ENCODE assay signal across 10 mouse cellular contexts in genomic region chrX:7315115-7315514, GRCm38 (mm10). TPM values are rescaled to one million over a fixed set of nuclear protein-coding genes. Genes with fewer than 3 reads are reported as not detected.
DNase-seq lines count a peak whose midpoint lies in the region; ATAC-seq and TF ChIP-seq lines count a peak whose summit lies in the region.
"Had no signal": no experiment of that assay in that cellular context is flagged by ENCODE, and none has a peak within 500 bp of the region (broad histone marks: within the 10 kb centered on the region; RNA-seq: fewer than 3 reads in every experiment).

No protein-coding gene starts in this region.

- no peak overlapping the region for H3K4me2 ChIP-seq in hindbrain, embryonic 14.5 days (replicated peaks)
- H3K4me2 ChIP-seq in embryonic facial prominence, embryonic 14.5 days (ENCODE audit: low read depth, low read length): peak overlapping the region; percentile 51
- no peak overlapping the region for H3K4me2 ChIP-seq in hindbrain, postnatal 0 days (ENCODE audit: low read depth, low read length)
- peak overlapping the region; percentile 7; the same call in 1 of the 2 replicates for H3K4me2 ChIP-seq in neural tube, embryonic 13.5 days
- no peak overlapping the region for H3K4me2 ChIP-seq in midbrain, embryonic 13.5 days (replicated peaks)

- no peak overlapping the region for H3K9ac ChIP-seq in hindbrain, embryonic 14.5 days
- 0 out of 2 replicates have a peak overlapping the region, but pooled peaks have one; percentile 19 for H3K9ac ChIP-seq in embryonic facial prominence, embryonic 14.5 days (ENCODE audit: low read depth, low read length)
- no peak overlapping the region for H3K9ac ChIP-seq in hindbrain, postnatal 0 days (replicated peaks; ENCODE audit: low read length)
- no peak overlapping the region for H3K9ac ChIP-seq in neural tube, embryonic 13.5 days
- no peak overlapping the region for H3K9ac ChIP-seq in midbrain, embryonic 13.5 days (replicated peaks)

- DNase-seq in hindbrain, embryonic 10.5 days (ENCODE audit: low spot score): peak; percentile 2
- DNase-seq in hindbrain, embryonic 14.5 days (ENCODE audit: low spot score): no peak
- DNase-seq in embryonic facial prominence, embryonic 14.5 days (ENCODE audit: low spot score): peak; percentile 53
- peak; percentile 9 for DNase-seq in hindbrain, postnatal 0 days (ENCODE audit: low spot score)
- no peak for DNase-seq in adrenal gland, postnatal 36 days
- no peak for DNase-seq in kidney, postnatal 36 days
- DNase-seq: thymus, postnatal 36 days had no signal

- no peaks in the 10 kb centered on the region for H3K27me3 ChIP-seq in hindbrain, embryonic 10.5 days (ENCODE audit: insufficient read depth, poor library complexity, severe bottlenecking)
- no peaks in the 10 kb centered on the region for H3K27me3 ChIP-seq in hindbrain, embryonic 14.5 days (ENCODE audit: control insufficient read depth, insufficient read depth, low read length)
- no peaks in the 10 kb centered on the region for H3K27me3 ChIP-seq in embryonic facial prominence, embryonic 14.5 days (replicated peaks; ENCODE audit: control insufficient read depth, insufficient read depth, low read length)
- H3K27me3 ChIP-seq in hindbrain, postnatal 0 days (ENCODE audit: insufficient read depth, low read length): no peaks in the 10 kb centered on the region
- no peaks in the 10 kb centered on the region for H3K27me3 ChIP-seq in neural tube, embryonic 13.5 days
- no peaks in the 10 kb centered on the region for H3K27me3 ChIP-seq in midbrain, embryonic 13.5 days

- H3K4me3 ChIP-seq in hindbrain, embryonic 10.5 days: no peak overlapping the region
- no peak overlapping the region for H3K4me3 ChIP-seq in hindbrain, embryonic 14.5 days (replicated peaks; ENCODE audit: low read length)
- peak overlapping the region; percentile 15 for H3K4me3 ChIP-seq in embryonic facial prominence, embryonic 14.5 days (ENCODE audit: low read depth, low read length)
- no peak overlapping the region for H3K4me3 ChIP-seq in hindbrain, postnatal 0 days (ENCODE audit: low read length)
- H3K4me3 ChIP-seq in neural tube, embryonic 13.5 days: no peak overlapping the region
- H3K4me3 ChIP-seq in midbrain, embryonic 13.5 days (replicated peaks): no peak overlapping the region
- H3K4me3 ChIP-seq: erythroblast, embryonic 14.5 days had no signal

- 43% methylated on average over 10 of the region's 10 CpGs for WGBS in hindbrain, embryonic 10.5 days
- WGBS in hindbrain, embryonic 14.5 days: 37% methylated on average over 10 of the region's 10 CpGs
- 23% methylated on average over 10 of the region's 10 CpGs for whole genome bisulfite sequencing in embryonic facial prominence, embryonic 14.5 days
- whole genome bisulfite sequencing in hindbrain, postnatal 0 days: 52% methylated on average over 10 of the region's 10 CpGs
- WGBS in neural tube, embryonic 13.5 days: 42% methylated on average over 10 of the region's 10 CpGs
- 55% methylated on average over 10 of the region's 10 CpGs for WGBS in midbrain, embryonic 13.5 days

- no peak overlapping the region for H3K27ac ChIP-seq in hindbrain, embryonic 10.5 days
- H3K27ac ChIP-seq in hindbrain, embryonic 14.5 days: no peak overlapping the region
- 0 out of 2 replicates have a peak overlapping the region, but pooled peaks have one; percentile 48 for H3K27ac ChIP-seq in embryonic facial prominence, embryonic 14.5 days (replicated peaks; ENCODE audit: low read depth, low read length)
- H3K27ac ChIP-seq in hindbrain, postnatal 0 days: no peak overlapping the region
- no peak overlapping the region for H3K27ac ChIP-seq in neural tube, embryonic 13.5 days (replicated peaks)
- no peak overlapping the region for H3K27ac ChIP-seq in midbrain, embryonic 13.5 days

- no peak for TF ChIP-seq CTCF in hindbrain, postnatal 0 days (IDR thresholded peaks at IDR 0.05; ENCODE audit: low read depth)

- H3K36me3 ChIP-seq in hindbrain, embryonic 10.5 days: no peaks in the 10 kb centered on the region
- no peaks in the 10 kb centered on the region for H3K36me3 ChIP-seq in hindbrain, embryonic 14.5 days (replicated peaks; ENCODE audit: control insufficient read depth, insufficient read depth)
- H3K36me3 ChIP-seq in embryonic facial prominence, embryonic 14.5 days (ENCODE audit: control insufficient read depth, insufficient read depth, low read length): no peaks in the 10 kb centered on the region
- no peaks in the 10 kb centered on the region for H3K36me3 ChIP-seq in hindbrain, postnatal 0 days (ENCODE audit: insufficient read depth, low read length)
- no peaks in the 10 kb centered on the region for H3K36me3 ChIP-seq in neural tube, embryonic 13.5 days
- H3K36me3 ChIP-seq in midbrain, embryonic 13.5 days: no peaks in the 10 kb centered on the region

- ATAC-seq in hindbrain, embryonic 14.5 days (ENCODE audit: low FRiP score): no peak
- ATAC-seq in embryonic facial prominence, embryonic 14.5 days (ENCODE audit: low read depth): no peak
- no peak for ATAC-seq in hindbrain, postnatal 0 days
- no peak for ATAC-seq in neural tube, embryonic 13.5 days (ENCODE audit: low read depth)
- ATAC-seq in midbrain, embryonic 13.5 days: no peak

- H3K9me3 ChIP-seq in hindbrain, embryonic 10.5 days: no peaks in the 10 kb centered on the region
- H3K9me3 ChIP-seq in hindbrain, embryonic 14.5 days (ENCODE audit: control insufficient read depth, low read length): no peaks in the 10 kb centered on the region
- no peaks in the 10 kb centered on the region for H3K9me3 ChIP-seq in embryonic facial prominence, embryonic 14.5 days (ENCODE audit: control insufficient read depth, low read length)
- no peaks in the 10 kb centered on the region for H3K9me3 ChIP-seq in hindbrain, postnatal 0 days (ENCODE audit: low read length)
- no peaks in the 10 kb centered on the region for H3K9me3 ChIP-seq in neural tube, embryonic 13.5 days
- H3K9me3 ChIP-seq in midbrain, embryonic 13.5 days: no peaks in the 10 kb centered on the region

- H3K4me1 ChIP-seq in hindbrain, embryonic 10.5 days (replicated peaks): no peaks in the 10 kb centered on the region
- peaks cover 15% of the 10 kb centered on the region; the same call in 1 of the 2 replicates for H3K4me1 ChIP-seq in hindbrain, embryonic 14.5 days (replicated peaks; ENCODE audit: control insufficient read depth, insufficient read depth, low read length)
- H3K4me1 ChIP-seq in embryonic facial prominence, embryonic 14.5 days (ENCODE audit: control insufficient read depth, insufficient read depth, low read length): peaks cover 4% of the 10 kb centered on the region; the same call in 1 of the 2 replicates
- no peaks in the 10 kb centered on the region for H3K4me1 ChIP-seq in hindbrain, postnatal 0 days (ENCODE audit: insufficient read depth, low read length)
- peaks cover 9% of the 10 kb centered on the region for H3K4me1 ChIP-seq in neural tube, embryonic 13.5 days (replicated peaks)
- H3K4me1 ChIP-seq in midbrain, embryonic 13.5 days (replicated peaks): peaks cover 6% of the 10 kb centered on the region; the same call in 1 of the 2 replicates

RNA-seq across cellular contexts. Expression of gene Clcn5, which starts 4.0 kb away (rescaled TPM):
- polyA plus RNA-seq in hindbrain, embryonic 10.5 days (2016; fragmentation: Nextera tagmentation; extraction: Ambion mirVana): 8.6 and 13.7 TPM in 2 replicates
- polyA plus RNA-seq in hindbrain, embryonic 14.5 days (2014; fragmentation: Nextera tagmentation; extraction: Ambion mirVana): 13.3 and 15.2 TPM in 2 replicates
- 36.0 and 42.1 TPM in 2 replicates for polyA plus RNA-seq in embryonic facial prominence, embryonic 14.5 days (2014; fragmentation: Nextera tagmentation; extraction: Ambion mirVana)
- 31.1 and 31.8 TPM in 2 replicates for total RNA-seq in hindbrain, postnatal 0 days (2014; rRNA removed)
- polyA plus RNA-seq in hindbrain, postnatal 0 days (2015; fragmentation: Nextera tagmentation; extraction: Ambion mirVana): 6.7 and 7.9 TPM in 2 replicates
- polyA plus RNA-seq in neural tube, embryonic 13.5 days (2015; fragmentation: Nextera tagmentation; extraction: Ambion mirVana): 8.4 and 10.1 TPM in 2 replicates
- 10 to 100 TPM; 36.5 to 45.0 TPM for total RNA-seq in adrenal gland, postnatal 36 days (2021)
- 6.2 and 8.2 TPM in 2 replicates for polyA plus RNA-seq in midbrain, embryonic 13.5 days (2015; fragmentation: Nextera tagmentation; extraction: Ambion mirVana)

Comparison
In these comparisons a context has a peak if more than half of its experiments do, and no peak if none do; other contexts are left out.
1. DNase-seq: peak in hindbrain, embryonic 10.5 days (single experiment), embryonic facial prominence, embryonic 14.5 days (single experiment) and hindbrain, postnatal 0 days (single experiment); none in hindbrain, embryonic 14.5 days (single experiment), adrenal gland, postnatal 36 days (0 of 2) and kidney, postnatal 36 days (0 of 2).
2. H3K4me2 ChIP-seq: peak in embryonic facial prominence, embryonic 14.5 days (single experiment) and neural tube, embryonic 13.5 days (single experiment); none in hindbrain, embryonic 14.5 days (single experiment), hindbrain, postnatal 0 days (single experiment) and midbrain, embryonic 13.5 days (single experiment).